Mouse (Mus musculus) megakaryocyte, embryonic 14.5 days (primary cell): ENCODE results near the gene Wbp2. TPM values are rescaled to one million over a fixed set of nuclear protein-coding genes. Genes with fewer than 3 reads are reported as not detected.
A peak's percentile ranks its signal among the peaks of the same experiment; 100 is the strongest.

Experiments used
- H3K27me3 ChIP-seq: replicated peaks from 2 replicates; pipeline ENCODE3; 2012; ENCODE audit warnings: inconsistent platforms
- H3K36me3 ChIP-seq: replicated peaks from 2 replicates; pipeline ENCODE3; 2012; ENCODE audit warnings: low read length, inconsistent platforms, mixed read lengths
- H3K4me1 ChIP-seq: 2 replicates; pipeline ENCODE4 v1.6.1; 2012; ENCODE audit warnings: inconsistent platforms
- H3K4me3 ChIP-seq: replicated peaks from 2 replicates; pipeline ENCODE3; 2012; ENCODE audit warnings: moderate library complexity, mild to moderate bottlenecking, inconsistent platforms
- H3K9me3 ChIP-seq: 2 replicates; pipeline ENCODE4 v1.6.1; 2012; ENCODE audit warnings: inconsistent platforms
- FLI1 ChIP-seq: IDR thresholded peaks from 2 replicates; pipeline ENCODE4 v1.6.1; 2012; ENCODE audit warnings: low read length, inconsistent platforms, mixed read lengths
- GATA1 ChIP-seq: IDR thresholded peaks from 3 replicates; pipeline ENCODE4 v1.6.1; 2012; ENCODE audit warnings: mixed read lengths, low read length, inconsistent platforms, borderline replicate concordance
- polyA plus RNA-seq: library from polyadenylated mRNA; stranded (reverse); fragments of >175 nt; gene quantifications from 2 replicates; pipeline ENCODE4 v1.2.3, GENCODE M21; 2012; ENCODE audit warnings: low replicate concordance; ENCODE audit not compliant: insufficient read depth

Wbp2 gene
- polyA plus RNA-seq, 1 experiment = 842 TPM

DNA sequence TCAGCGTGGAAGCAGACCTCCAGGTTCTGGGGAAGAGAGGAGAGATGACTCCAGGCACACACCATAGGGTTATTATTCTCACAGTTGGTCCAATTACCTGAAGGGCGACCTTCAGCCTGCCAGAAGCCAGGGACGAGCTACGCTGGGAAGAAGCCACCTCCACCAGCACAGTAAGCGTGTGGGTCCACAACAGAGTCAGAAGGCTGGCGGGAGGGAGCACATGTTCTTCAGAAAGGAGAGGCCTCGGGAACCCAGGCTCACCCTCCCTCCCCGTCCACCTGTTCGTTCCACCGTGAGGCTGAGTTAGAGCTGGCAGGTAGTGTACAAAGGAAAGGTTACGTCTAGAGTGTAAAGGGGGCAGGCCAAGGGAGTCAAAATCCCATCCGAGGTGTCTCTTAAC lies 21.4 kb downstream of the Wbp2 start:
- no peak overlapping the region for H3K4me3 ChIP-seq
- peaks cover 100% of the 10 kb centered on the region for H3K36me3 ChIP-seq
- peaks cover 91% of the 10 kb centered on the region for H3K4me1 ChIP-seq
- H3K27me3 ChIP-seq = no peaks in the 10 kb centered on the region
- H3K9me3 ChIP-seq = no peaks in the 10 kb centered on the region
- TF ChIP-seq GATA1 = no peak
- TF ChIP-seq FLI1 = no peak

DNA sequence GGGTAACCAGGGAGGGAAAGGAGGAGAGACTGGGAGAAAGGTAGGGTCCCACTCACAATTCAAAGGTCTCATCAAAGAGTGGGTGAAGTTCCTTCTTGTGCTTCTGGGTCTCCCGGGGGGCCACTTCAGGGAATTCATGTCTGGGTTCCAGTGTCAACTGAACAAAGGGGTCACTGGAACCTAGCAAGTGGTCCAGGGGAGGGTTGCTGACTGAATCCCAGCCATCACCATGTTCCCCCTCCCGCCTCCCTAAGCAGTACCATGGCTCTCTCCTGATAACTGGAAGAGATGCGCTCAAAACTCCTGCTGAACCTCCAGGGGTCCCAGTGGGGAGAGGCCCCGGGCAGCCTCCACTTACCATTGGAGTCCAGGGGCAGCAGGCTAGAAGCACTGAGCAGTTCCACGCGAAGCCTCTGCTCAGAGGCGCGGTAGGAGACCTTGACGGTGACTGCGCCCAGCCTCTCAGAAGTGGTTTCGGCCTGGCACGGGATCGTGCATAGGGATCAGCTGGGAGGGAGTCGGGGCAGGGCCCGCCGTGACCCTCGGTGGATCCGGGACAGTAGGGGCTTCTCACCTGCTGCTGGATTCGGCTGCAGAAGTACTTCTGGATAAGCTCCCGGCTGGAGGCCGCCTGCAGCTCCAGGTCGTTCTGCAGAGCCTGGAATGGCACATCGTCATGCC lies 22.5 kb downstream of the Wbp2 start:
- Histone ChIP-seq H3K4me1 (peaks cover 91% of the 10 kb centered on the region), H3K27me3 (no peaks in the 10 kb centered on the region), H3K36me3 (peaks cover 100% of the 10 kb centered on the region), H3K4me3 (no peak overlapping the region), H3K9me3 (no peaks in the 10 kb centered on the region)
- TF ChIP-seq GATA1 (no peak), FLI1 (no peak)

DNA sequence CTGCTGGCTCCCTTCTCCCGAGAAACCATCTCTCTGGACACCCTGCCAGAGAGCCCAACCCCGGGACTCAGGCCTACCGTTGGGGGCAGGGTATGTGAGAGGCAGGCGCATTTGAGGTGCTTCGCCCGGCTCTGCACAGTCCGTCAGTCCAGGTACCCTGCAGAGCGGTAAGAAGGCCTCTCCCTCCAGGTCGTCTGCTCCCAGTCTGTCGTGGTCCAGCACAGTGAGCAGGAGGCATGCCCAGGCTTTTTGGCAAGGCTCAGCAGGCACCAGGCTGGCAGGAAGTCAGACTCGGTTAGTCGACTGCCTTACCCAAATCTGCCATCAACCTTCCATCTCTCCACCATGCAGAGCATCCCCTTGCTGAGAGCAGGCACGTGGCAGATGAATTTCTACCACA lies 23.2 kb downstream of the Wbp2 start:
- TF ChIP-seq GATA1 (no peak), FLI1 (no peak)
- Histone ChIP-seq H3K36me3 (peaks cover 100% of the 10 kb centered on the region), H3K4me1 (peaks cover 91% of the 10 kb centered on the region), H3K27me3 (no peaks in the 10 kb centered on the region), H3K9me3 (no peaks in the 10 kb centered on the region), H3K4me3 (no peak overlapping the region)

DNA sequence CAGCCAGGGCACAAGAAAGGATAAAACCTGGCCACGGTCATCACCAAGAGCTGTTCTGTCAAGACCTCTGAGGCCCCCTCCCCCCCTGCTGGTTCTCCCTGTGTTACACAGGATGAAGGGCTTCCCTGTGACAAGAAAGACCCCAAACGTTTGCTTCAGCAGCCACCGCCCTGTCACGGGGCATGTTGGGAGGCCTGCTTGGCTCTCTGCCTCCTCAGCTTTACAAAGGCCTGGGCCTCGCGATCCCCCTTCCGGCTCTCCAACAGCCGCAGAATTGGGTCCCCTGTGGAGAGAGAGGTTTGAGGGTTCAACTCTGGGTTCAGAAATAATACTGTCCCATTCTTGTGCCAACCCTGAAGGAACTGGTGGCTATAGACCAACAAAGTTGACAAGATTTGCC lies 24.3 kb downstream of the Wbp2 start:
- Histone ChIP-seq H3K4me1 (peaks cover 91% of the 10 kb centered on the region), H3K36me3 (peaks cover 100% of the 10 kb centered on the region), H3K4me3 (no peak overlapping the region), H3K9me3 (no peaks in the 10 kb centered on the region), H3K27me3 (no peaks in the 10 kb centered on the region)
- TF ChIP-seq FLI1 (no peak), GATA1 (no peak)

DNA sequence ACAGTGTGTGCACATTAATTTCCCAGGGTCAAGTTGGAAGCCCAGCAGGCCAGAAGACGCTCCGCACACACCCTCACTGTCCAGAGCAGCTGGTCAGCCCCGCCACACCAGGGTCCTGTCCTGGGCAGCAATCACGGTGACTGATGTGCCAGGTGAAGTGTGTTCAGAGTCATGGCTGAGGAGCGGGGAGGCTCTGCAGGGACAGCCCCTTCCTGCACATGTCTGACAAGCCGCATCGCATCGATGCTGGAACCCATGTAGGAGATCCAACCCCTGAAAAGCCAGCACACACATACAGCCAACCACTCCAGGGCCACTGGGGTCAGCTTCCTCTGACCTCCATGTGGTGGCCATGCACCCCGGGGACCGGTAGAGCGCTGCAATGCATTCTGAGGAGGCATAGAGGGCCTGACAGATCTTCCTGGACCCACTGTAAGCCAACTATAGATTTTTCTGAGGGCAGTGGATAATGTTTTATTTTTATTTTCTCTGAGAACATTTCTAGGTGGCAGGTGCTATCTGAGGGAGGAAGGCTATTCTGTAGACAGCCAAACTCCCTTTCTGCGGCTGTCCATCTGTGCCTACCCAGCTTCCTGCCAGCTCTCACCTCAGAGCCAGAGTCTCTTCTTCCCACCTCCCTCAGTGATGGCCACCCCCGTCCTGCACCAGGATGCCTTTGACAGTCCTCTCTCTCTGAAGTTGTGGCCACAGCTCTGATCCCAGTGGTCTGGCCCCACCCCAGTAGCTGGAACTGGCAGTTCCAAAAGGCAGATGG lies 25.0 kb downstream of the Wbp2 start:
- no peak for TF ChIP-seq GATA1
- TF ChIP-seq FLI1 = no peak
- peaks cover 100% of the 10 kb centered on the region for H3K36me3 ChIP-seq
- H3K9me3 ChIP-seq = no peaks in the 10 kb centered on the region

DNA sequence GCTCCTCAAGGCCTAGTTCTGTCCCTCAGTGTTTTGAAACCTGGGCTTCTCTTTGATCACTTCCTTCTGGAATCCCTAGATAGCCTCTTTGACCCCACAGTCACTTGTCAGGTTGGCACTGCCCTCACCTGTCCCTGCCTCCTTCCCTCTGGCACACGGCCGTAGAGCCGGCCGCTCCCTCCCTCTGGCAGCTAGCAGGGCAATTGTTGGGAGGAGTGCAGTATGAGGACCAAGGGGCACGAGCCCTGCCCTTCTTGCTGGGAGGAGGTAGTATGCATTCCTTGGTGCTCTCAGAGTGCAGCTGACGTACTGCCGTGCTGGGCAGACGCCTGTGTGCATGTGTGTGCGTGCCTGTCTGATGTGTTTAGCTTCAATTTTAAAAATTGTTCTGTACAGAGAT lies 26.2 kb downstream of the Wbp2 start:
- H3K9me3 ChIP-seq = no peaks in the 10 kb centered on the region
- H3K36me3 ChIP-seq = peaks cover 100% of the 10 kb centered on the region
- H3K4me3 ChIP-seq = peak overlapping the region; percentile 69
- no peaks in the 10 kb centered on the region for H3K27me3 ChIP-seq
- H3K4me1 ChIP-seq = peaks cover 97% of the 10 kb centered on the region
- TF ChIP-seq FLI1 (no peak), GATA1 (no peak)

More for the DNA sequence above, 25.0 kb downstream of the Wbp2 start:
- Histone ChIP-seq H3K4me1 (peaks cover 91% of the 10 kb centered on the region), H3K4me3 (no peak overlapping the region), H3K27me3 (no peaks in the 10 kb centered on the region)

DNA sequence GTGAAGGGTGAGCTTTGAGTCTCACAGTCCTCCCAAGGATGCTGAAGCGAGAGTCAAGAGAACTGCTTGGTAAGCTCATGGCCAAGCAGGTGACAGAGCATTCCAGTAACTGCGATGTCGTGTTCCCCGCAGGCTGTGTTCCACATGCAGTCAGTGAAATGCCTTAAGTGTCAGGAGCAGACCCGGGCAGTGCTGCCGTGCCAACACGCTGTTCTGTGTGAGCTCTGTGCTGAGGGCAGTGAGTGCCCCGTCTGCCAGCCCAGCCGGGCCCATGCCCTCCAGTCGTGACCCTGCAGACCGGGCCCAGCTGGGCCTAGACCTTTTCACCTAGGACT lies 27.1 kb downstream of the Wbp2 start:
- peak overlapping the region; percentile 39 for H3K4me3 ChIP-seq
- peaks cover 98% of the 10 kb centered on the region for H3K4me1 ChIP-seq
- H3K27me3 ChIP-seq = no peaks in the 10 kb centered on the region
- H3K36me3 ChIP-seq = peaks cover 100% of the 10 kb centered on the region
- H3K9me3 ChIP-seq = no peaks in the 10 kb centered on the region
- TF ChIP-seq GATA1 (no peak), FLI1 (no peak)

DNA sequence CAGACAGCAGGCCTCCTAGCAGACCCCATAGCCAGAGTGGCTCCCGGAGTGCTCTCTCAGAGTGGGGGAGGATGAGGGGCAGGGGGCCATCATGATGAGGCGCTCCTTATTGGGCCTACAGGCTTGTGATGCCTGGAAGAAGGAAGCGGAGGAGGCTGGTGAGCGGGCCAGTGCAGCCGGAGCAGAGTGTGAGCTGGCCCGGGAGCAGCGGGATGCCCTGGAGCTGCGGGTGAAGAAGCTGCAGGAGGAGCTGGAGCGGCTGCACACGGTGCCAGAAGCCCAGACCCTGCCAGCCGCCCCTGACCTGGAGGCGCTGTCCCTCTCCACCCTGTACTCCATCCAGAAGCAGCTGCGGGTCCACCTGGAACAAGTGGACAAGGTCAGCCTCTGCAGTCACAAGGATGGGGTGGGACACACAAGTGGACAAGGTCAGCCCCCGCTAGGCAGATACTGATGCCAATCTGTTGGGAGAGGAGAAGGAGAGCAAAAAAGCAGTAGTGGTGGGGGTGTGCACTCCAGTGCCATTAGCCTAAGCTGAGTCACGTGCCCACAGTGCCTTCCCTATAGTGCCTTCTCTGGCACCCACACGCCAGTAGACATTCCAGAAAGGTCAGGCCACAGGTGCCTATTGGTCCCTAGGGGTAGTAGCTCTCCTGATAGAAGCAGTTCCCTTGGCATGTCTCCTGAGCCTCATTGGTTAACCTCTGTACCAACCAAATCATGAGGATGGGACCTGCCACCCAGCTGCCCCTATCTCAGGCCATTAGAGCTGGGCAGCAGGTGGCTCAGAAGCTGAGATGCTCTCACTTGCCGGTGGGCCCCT lies 27.7 kb downstream of the Wbp2 start:
- H3K4me3 ChIP-seq = peak overlapping the region; percentile 15
- H3K36me3 ChIP-seq = peaks cover 100% of the 10 kb centered on the region
- TF ChIP-seq FLI1 (no peak), GATA1 (no peak)
- H3K4me1 ChIP-seq = peaks cover 97% of the 10 kb centered on the region
- no peaks in the 10 kb centered on the region for H3K27me3 ChIP-seq
- H3K9me3 ChIP-seq = no peaks in the 10 kb centered on the region

DNA sequence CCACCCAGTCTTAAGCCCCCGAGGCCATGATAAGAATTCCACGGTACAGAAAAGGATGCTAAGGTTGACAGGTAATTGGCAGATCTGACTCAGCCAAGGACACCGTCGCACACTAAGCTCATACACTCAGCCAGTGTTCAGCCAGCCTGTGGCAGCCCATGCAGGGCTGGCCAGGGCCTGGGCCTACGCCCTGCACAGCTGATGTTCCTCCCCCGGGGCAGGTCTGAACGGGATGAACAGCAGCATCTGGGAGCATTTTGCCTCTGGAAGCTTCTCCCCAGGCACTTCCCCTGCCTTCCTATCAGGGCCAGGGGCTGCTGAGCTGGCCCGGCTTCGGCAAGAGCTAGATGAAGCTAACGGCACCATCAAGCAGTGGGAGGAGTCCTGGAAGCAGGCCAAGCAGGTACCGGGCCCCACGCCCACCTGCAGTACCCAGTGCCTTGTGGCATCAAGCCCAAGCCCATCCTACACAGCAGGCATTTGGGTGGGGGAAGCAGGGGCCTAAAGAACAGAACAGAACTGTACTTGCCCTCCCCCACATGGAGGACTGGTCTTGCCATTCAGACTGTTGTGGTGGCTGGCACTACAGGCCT lies 28.7 kb downstream of the Wbp2 start:
- Histone ChIP-seq H3K4me1 (peaks cover 96% of the 10 kb centered on the region), H3K4me3 (peak overlapping the region; percentile 86), H3K9me3 (no peaks in the 10 kb centered on the region), H3K36me3 (peaks cover 100% of the 10 kb centered on the region), H3K27me3 (no peaks in the 10 kb centered on the region)
- no peak for TF ChIP-seq FLI1
